Mouse (Mus musculus): ENCODE measurements at regions not wholly inside any gene's neighbourhood (a gene's known extent, or its start where the extent isn't known, plus 50 kb on each side); places are given as distances from the start of the nearest gene placed in this dataset.

GRCm38 (mm10) chr7:95082248-95082647, 1088.8 kb upstream of the Tenm4 start:
- DNase-seq (ENCODE audit: low spot score in 2 of 2) = peak in 1 of 2 experiments; percentile 5

GRCm38 (mm10) chr7:95084328-95084727, 1086.7 kb upstream of the Tenm4 start:
- DNase-seq (ENCODE audit: low spot score in 2 of 2) = no peak

GRCm38 (mm10) chr7:95091360-95091759, 1079.7 kb upstream of the Tenm4 start:
- DNase-seq (ENCODE audit: low spot score in 2 of 2) = peak in 1 of 2 experiments; percentile 39

GRCm38 (mm10) chr7:95129020-95129419, 1042.0 kb upstream of the Tenm4 start:
- no peak for DNase-seq (ENCODE audit: low spot score in 2 of 2)

- DNase-seq (ENCODE audit: low spot score in 2 of 2) = no peak
Observed at GRCm38 (mm10) chr7:95133038-95133437, 1038.0 kb upstream of the Tenm4 start.

GRCm38 (mm10) chr7:95134062-95134625, 1036.9 kb upstream of the Tenm4 start:
- no peak for DNase-seq (ENCODE audit: low spot score in 2 of 2)

- no peak for DNase-seq (ENCODE audit: low spot score in 2 of 2)
Observed at GRCm38 (mm10) chr7:95141778-95142177, 1029.3 kb upstream of the Tenm4 start.

- DNase-seq (ENCODE audit: low spot score in 2 of 2) = no peak
Observed at GRCm38 (mm10) chr7:95143037-95143436, 1028.0 kb upstream of the Tenm4 start.

Measured in layer of hippocampus, adult 18-20 months (tissue).